Mouse (Mus musculus) forebrain, embryonic 12.5 days (tissue): Measurements from ENCODE around the gene Ssu2. TPM values are rescaled to one million over a fixed set of nuclear protein-coding genes. Genes with fewer than 3 reads are reported as not detected.

Source experiments
- ATAC-seq: fragments of 200-750 bp; cut with Nextera tagmentation; 2 replicates; pipeline ENCODE4 v1.8.0; 2017; ENCODE audit warnings: moderate TSS enrichment; ENCODE audit not compliant: low FRiP score
- H3K27ac ChIP-seq: fragments of 300-500 bp; sonication (generic); 2 replicates; pipeline ENCODE4 v1.5.1; 2016; ENCODE audit warnings: mild to moderate bottlenecking
- H3K27me3 ChIP-seq: fragments of 300-500 bp; sonication (generic); 2 replicates; pipeline ENCODE4 v1.6.1; 2016; ENCODE audit warnings: mild to moderate bottlenecking
- H3K36me3 ChIP-seq: fragments of 300-500 bp; sonication (generic); replicated peaks from 2 replicates; pipeline ENCODE4 v1.6.1; 2016; ENCODE audit warnings: mild to moderate bottlenecking
- H3K4me1 ChIP-seq: fragments of 300-500 bp; sonication (generic); 2 replicates; pipeline ENCODE4 v1.6.1; 2016
- H3K4me2 ChIP-seq: fragments of 300-500 bp; sonication (generic); 2 replicates; pipeline ENCODE4 v1.6.1; 2016; ENCODE audit warnings: mild to moderate bottlenecking, moderate library complexity
- H3K4me3 ChIP-seq: fragments of 300-500 bp; sonication (generic); replicated peaks from 2 replicates; pipeline ENCODE4 v1.5.1; 2016; ENCODE audit warnings: mild to moderate bottlenecking
- H3K9ac ChIP-seq: fragments of 300-500 bp; sonication (generic); 2 replicates; pipeline ENCODE4 v1.6.1; 2016; ENCODE audit warnings: mild to moderate bottlenecking
- H3K9me3 ChIP-seq: fragments of 300-500 bp; sonication (generic); 2 replicates; pipeline ENCODE4 v1.6.1; 2016
- WGBS: fragments of 180-500 bp; shearing (Covaris S2); methylation state at CpG from one replicate; pipeline ENCODE4 v1.1.7; 2016; 5-methylcytosine and 5-hydroxymethylcytosine counted together
- polyA plus RNA-seq: library from polyadenylated mRNA; unstranded; fragments of >200 nt; fragmentation: Nextera tagmentation; extraction: Ambion mirVana; gene quantifications from 2 replicates; pipeline ENCODE4 v1.2.1, GENCODE M21; 2016

Gene Ssu2
- polyA plus RNA-seq, 1 experiment from 2014 or later: 0.32 TPM

DNA sequence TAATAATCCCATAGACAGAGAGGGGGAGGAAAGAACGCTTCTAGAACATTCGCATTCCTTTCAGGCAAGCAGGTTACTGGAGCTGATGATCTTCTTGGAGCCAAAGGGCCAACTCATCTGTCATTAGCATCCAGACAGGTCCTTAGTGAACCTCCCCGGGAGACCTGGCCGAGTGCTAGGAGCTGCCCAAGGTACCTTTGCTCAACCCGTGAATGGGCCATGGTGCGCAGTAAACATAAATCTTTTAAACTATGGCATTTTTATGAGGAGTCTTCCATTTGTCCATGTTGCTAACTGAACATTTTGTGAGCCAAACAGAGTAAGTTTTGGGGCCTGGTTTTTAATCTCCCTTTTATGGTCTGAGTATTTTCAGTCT, 56.6 kb downstream of the Ssu2 start:
- Histone ChIP-seq H3K4me1 (peaks cover 5% of the 10 kb centered on the region), H3K27me3 (no peaks in the 10 kb centered on the region), H3K4me3 (no peak overlapping the region), H3K9ac (no peak overlapping the region), H3K36me3 (no peaks in the 10 kb centered on the region), H3K27ac (no peak overlapping the region), H3K9me3 (no peaks in the 10 kb centered on the region), H3K4me2 (no peak overlapping the region)
- 77% methylated on average over 6 of the region's 6 CpGs for WGBS
- ATAC-seq: no peak

DNA sequence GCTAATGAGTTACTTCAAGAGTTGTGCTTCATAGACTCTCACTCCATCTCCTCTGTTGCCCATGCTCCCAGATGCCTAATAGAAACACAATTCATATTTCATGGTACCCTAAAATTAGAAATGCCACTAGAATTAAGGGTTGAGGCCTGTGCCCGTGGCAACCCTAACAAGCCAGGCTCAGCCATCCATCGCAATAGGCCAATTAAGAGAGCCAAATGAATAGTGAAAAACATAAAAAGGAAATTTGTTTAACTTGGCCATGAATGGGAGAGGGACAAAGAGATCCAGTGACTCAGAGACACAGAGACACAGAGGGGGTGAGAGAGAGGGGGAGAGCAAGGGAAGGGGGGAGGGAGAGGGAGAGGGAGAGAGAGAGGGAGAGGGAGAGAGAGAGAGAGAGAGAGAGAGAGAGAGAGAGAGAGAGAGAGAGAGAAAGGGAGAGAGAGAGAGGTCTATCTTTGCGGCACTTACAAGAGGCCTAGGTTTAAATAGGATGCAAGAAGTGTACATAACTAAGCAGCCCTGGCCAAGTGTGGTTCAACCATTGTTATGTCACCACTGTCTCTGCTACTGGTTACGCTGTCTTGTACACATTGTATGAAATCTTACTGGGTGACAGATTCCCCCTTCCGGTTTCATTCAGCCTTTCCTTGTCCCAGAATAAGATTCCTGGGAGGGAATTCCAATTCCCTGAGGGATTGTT, 57.2 kb downstream of the Ssu2 start:
- 49% methylated on average over 5 of the region's 5 CpGs for WGBS
- Histone ChIP-seq H3K36me3 (no peaks in the 10 kb centered on the region), H3K27me3 (no peaks in the 10 kb centered on the region), H3K4me2 (no peak overlapping the region), H3K9me3 (no peaks in the 10 kb centered on the region), H3K27ac (no peak overlapping the region), H3K9ac (no peak overlapping the region), H3K4me1 (peaks cover 5% of the 10 kb centered on the region), H3K4me3 (no peak overlapping the region)
- ATAC-seq: peak; percentile 44; the same call in 1 of the 2 replicates

DNA sequence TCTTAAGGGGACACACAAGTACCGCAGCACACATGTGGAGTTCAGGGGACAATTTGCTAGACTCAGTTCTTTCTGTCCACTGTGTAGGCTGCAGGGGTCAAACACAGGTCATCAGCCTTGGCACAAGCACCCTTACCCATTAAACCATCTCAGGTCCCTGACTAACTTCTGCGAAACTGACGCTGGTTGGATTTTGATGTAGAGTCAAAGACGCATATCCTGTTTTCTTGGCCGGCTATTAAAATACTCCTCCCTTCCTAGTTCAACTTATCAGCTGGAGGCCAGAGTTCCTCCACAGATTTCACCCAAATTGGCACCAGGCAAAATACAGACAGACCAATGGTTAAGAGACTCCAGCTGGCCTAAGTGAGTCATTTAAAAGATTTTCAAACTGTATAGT, 60.0 kb downstream of the Ssu2 start:
- no peak overlapping the region for H3K9ac ChIP-seq
- H3K27ac ChIP-seq: no peak overlapping the region
- H3K4me1 ChIP-seq: peaks cover 5% of the 10 kb centered on the region
- 90% methylated on average over 5 of the region's 5 CpGs for WGBS
- no peak overlapping the region for H3K4me3 ChIP-seq
- no peaks in the 10 kb centered on the region for H3K27me3 ChIP-seq
- no peak for ATAC-seq
- no peaks in the 10 kb centered on the region for H3K36me3 ChIP-seq
- H3K4me2 ChIP-seq: no peak overlapping the region
- no peaks in the 10 kb centered on the region for H3K9me3 ChIP-seq

DNA sequence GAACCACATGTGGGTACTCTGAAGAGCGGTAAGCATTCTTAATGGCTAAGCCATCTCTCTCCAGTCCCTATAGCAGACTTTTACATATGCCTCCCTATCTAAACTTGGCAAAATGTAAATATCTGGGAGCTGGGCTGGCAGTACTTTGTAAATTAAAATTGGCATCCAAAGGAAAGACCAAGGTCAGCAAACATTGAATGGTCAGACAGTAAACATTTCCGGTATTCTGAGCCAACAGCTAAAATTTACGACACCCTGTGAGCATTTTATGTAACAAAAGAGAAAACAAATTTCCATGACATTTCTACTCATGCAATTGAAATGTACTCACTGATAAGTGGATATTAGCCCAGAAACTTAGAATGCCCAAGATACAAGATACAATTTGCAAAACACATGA, 62.6 kb downstream of the Ssu2 start:
- no peak for ATAC-seq
- no peak overlapping the region for H3K9ac ChIP-seq
- H3K27ac ChIP-seq: no peak overlapping the region
- no peaks in the 10 kb centered on the region for H3K36me3 ChIP-seq
- no peak overlapping the region for H3K4me2 ChIP-seq
- no peaks in the 10 kb centered on the region for H3K27me3 ChIP-seq
- WGBS: 97% methylated on average over 3 of the region's 3 CpGs
- H3K4me1 ChIP-seq: no peaks in the 10 kb centered on the region
- no peak overlapping the region for H3K4me3 ChIP-seq
- H3K9me3 ChIP-seq: no peaks in the 10 kb centered on the region

DNA sequence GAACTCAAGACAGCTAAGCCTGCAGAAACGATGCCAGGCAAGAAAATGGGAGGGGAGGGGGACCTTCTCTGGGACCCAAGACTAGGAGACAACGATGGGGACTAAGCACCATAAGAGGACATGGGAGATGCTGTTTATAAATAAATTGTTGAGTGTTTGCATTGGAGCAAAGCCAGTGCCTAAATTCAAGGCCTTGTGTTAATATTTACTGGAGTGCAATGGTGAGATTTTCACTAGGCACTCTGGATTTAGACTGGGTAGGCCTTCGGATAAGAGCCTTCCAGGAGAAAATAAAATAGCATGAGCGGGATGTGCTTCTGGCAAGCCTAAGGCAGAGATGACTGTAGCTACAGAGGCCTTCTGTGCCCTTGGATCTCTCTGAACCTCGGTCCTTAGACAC, 64.9 kb downstream of the Ssu2 start:
- no peak for ATAC-seq
- Histone ChIP-seq H3K36me3 (no peaks in the 10 kb centered on the region), H3K4me3 (no peak overlapping the region), H3K9me3 (no peaks in the 10 kb centered on the region), H3K4me1 (no peaks in the 10 kb centered on the region), H3K27ac (no peak overlapping the region), H3K9ac (no peak overlapping the region), H3K27me3 (no peaks in the 10 kb centered on the region), H3K4me2 (no peak overlapping the region)
- WGBS: 86% methylated on average over 5 of the region's 5 CpGs

DNA sequence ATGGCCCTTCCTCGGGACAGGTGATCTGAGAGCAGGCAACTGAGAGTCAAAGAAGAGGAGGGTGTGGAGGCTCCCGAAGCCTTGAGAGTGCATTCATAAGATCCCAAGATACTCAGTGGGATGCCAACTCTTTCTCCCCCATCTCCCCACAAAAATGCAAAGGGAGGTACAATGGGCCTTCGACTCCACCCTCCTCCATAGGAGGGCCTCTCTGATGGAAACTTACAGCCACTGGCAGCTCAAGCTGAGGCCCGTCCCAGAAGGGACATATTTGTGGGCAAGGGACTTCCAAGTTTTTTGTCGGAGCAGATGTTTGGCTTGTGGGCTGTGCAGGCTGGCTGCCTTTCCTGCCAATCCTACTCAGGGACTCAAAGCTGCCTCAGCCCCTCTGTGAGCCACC, 67.1 kb downstream of the Ssu2 start:
- Histone ChIP-seq H3K9me3 (no peaks in the 10 kb centered on the region), H3K27me3 (no peaks in the 10 kb centered on the region), H3K4me2 (no peak overlapping the region), H3K9ac (no peak overlapping the region), H3K4me1 (no peaks in the 10 kb centered on the region), H3K27ac (no peak overlapping the region), H3K4me3 (no peak overlapping the region), H3K36me3 (no peaks in the 10 kb centered on the region)
- whole genome bisulfite sequencing: 48% methylated on average over 5 of the region's 5 CpGs
- ATAC-seq: no peak

DNA sequence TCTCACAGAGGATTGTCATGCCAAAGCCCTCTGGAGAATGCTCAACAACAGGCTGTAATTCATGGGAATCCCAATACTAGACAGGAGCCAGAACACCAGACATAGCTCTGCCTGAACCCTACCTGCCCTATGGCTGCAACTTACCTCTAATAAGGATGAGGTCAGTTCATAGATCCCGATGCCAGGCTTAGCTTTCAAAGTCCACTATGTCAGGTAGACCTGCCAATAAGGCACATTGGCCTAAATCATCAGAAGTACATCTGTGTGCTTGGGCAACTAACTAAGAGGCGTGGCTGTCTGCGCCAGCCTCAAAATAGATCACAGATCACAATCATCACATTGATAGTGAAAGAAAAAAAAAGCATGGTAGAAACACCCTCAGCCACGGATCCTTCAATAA, 68.4 kb downstream of the Ssu2 start:
- Histone ChIP-seq H3K27ac (no peak overlapping the region), H3K9ac (no peak overlapping the region), H3K9me3 (no peaks in the 10 kb centered on the region), H3K4me2 (no peak overlapping the region), H3K4me3 (no peak overlapping the region), H3K4me1 (no peaks in the 10 kb centered on the region), H3K27me3 (no peaks in the 10 kb centered on the region), H3K36me3 (no peaks in the 10 kb centered on the region)
- WGBS: 92% methylated on average over 4 of the region's 4 CpGs
- ATAC-seq: no peak

DNA sequence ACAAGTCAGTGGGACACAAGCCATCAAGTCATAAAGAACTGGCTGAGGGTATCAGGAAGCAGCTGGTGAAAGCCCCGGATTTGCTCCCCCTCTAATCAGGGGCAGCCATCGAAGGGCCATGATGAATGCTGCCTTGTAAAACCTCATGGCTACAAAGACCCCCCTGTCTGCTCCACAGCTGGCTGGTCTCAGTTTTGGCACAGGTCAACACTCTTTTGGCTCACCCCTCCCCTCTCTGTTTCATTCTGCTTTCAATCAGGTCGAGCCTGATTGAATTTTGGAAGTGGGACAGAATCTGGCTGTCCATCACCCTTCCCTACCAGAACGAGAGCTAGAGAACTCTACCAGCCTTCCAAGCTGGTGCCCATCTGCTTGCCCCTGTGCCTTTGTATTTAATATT, 76.4 kb downstream of the Ssu2 start:
- Histone ChIP-seq H3K4me2 (no peak overlapping the region), H3K27ac (no peak overlapping the region), H3K27me3 (no peaks in the 10 kb centered on the region), H3K4me3 (no peak overlapping the region), H3K36me3 (no peaks in the 10 kb centered on the region), H3K4me1 (no peaks in the 10 kb centered on the region), H3K9me3 (no peaks in the 10 kb centered on the region), H3K9ac (no peak overlapping the region)
- WGBS: 40% methylated on average over 4 of the region's 4 CpGs
- no peak for ATAC-seq

DNA sequence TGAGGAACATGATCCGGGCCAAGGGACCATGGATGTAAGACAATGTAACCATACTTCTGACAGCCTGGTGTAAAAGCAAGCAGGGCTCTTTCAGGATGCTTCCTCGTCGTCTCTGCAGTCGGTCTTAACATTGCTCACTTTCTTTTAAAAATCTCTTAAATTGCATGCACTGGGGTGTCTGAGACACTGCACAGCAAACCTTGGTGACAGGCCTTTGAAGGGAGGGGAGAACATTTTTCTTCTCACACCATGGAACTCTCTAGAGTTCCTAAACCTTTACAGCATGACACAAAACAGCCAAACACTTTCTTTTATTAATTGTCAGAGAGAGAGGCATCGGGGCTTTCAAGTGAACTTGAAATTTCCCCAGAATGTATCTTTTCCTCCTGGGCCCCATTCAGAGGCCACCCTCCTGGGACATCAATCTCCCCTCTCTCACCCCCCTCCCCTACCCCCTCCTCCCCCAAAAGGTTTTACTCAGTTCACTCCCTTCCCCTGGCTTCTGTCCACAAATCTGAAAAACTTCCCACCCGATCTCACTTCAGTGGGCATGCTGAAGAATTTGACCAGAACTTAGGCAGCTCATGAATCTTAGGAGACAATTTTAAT, 78.4 kb downstream of the Ssu2 start:
- H3K27me3 ChIP-seq: no peaks in the 10 kb centered on the region
- no peaks in the 10 kb centered on the region for H3K9me3 ChIP-seq
- no peak overlapping the region for H3K4me2 ChIP-seq
- WGBS: 76% methylated on average over 6 of the region's 6 CpGs
- no peaks in the 10 kb centered on the region for H3K36me3 ChIP-seq
- ATAC-seq: no peak
- no peaks in the 10 kb centered on the region for H3K4me1 ChIP-seq
- no peak overlapping the region for H3K9ac ChIP-seq
- no peak overlapping the region for H3K27ac ChIP-seq
- H3K4me3 ChIP-seq: no peak overlapping the region

Other genes with a start within 250 kb of the Ssu2 start
- 8.3 and 9.0 TPM in 2 replicates for gene Lmcd1, start 114.3 kb downstream of the Ssu2 start, polyA plus RNA-seq
- gene Cav3, start 71.5 kb upstream of the Ssu2 start, polyA plus RNA-seq: 0.22 TPM in 1 of 2 replicates, not detected in the other
- gene Oxtr, start 101.9 kb upstream of the Ssu2 start, polyA plus RNA-seq: 0.23 and 0.26 TPM in 2 replicates